Mouse (Mus musculus) macrophage (primary cell): ENCODE results near the gene Helq. TPM values are rescaled to one million over a fixed set of nuclear protein-coding genes. Genes with fewer than 3 reads are reported as not detected.
A peak's percentile ranks its signal among the peaks of the same experiment; 100 is the strongest.

Experiments
- H3K27ac ChIP-seq: fragments of 350-480 bp; formaldehyde crosslinking; 2 replicates; pipeline ENCODE4 v1.9.0; 2021
- H3K36me3 ChIP-seq: fragments of 350-480 bp; formaldehyde crosslinking; 2 replicates; pipeline ENCODE4 v1.9.0; 2021; ENCODE audit errors: inconsistent target
- H3K4me3 ChIP-seq: fragments of 350-480 bp; formaldehyde crosslinking; 2 replicates; pipeline ENCODE4 v1.9.0; 2021; ENCODE audit errors: inconsistent target
- H3K79me2 ChIP-seq: fragments of 350-480 bp; formaldehyde crosslinking; 2 replicates; pipeline ENCODE4 v1.9.0; 2021; ENCODE audit errors: inconsistent target
- WGBS: methylation state at CpG from one replicate; pipeline ENCODE4 v1.1.7; 2026; ENCODE audit warnings: inconsistent platforms; ENCODE audit not compliant: missing documents; 5-methylcytosine and 5-hydroxymethylcytosine counted together
- polyA plus RNA-seq: library from polyadenylated mRNA; stranded (reverse); fragments of 250-400 nt; gene quantifications from 3 replicates; pipeline ENCODE4 v1.2.4, GENCODE M21; 2018; ENCODE audit warnings: inconsistent platforms

The Helq gene
- polyA plus RNA-seq, 1 experiment from 2014 or later = 4.2 TPM

DNA sequence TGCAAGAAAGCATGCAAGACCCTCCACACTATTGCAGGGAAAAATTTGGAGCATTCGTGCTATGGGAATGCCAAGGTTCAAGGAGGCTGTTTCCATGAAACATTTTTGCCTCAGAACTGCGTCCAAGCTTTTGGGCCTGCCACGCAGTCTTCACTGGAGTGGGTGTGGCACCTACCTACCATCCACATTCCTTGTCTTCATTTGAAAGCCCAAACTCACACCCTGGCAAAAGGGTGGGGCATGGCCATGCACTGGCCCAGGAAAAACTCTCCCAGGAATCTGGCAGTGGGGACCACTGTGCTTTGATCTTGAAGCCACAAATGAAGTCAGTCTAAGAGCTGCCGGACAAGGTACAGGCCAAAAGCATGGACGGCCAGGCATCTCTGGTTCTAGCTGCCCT lies 40.3 kb downstream of the Helq start:
- no peak overlapping the region for H3K4me3 ChIP-seq
- H3K36me3 ChIP-seq = no peaks in the 10 kb centered on the region
- H3K27ac ChIP-seq = no peak overlapping the region
- H3K79me2 ChIP-seq = no peaks in the 10 kb centered on the region
- WGBS = 96% methylated on average over 5 of the region's 5 CpGs

DNA sequence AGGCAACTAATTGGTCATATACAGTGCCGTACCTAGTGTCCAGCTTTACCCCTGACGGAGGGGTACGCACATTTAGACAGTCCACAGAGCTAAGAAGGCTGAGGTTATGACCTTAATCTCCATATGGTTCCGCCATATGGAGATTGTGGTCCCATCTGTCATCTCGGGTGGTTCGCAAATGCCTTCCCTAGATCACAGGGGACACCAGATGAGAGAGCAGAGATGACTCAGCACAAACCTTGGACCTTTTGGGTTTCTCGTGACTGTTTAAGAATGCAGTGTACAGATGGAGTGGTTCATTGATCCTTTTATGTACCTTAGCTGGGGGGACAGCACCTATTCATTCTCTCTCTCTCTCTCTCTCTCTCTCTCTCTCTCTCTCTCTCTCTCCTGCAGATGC lies 45.0 kb downstream of the Helq start:
- H3K36me3 ChIP-seq = no peaks in the 10 kb centered on the region
- no peaks in the 10 kb centered on the region for H3K79me2 ChIP-seq
- WGBS = 55% methylated on average over 7 of the region's 7 CpGs
- no peak overlapping the region for H3K27ac ChIP-seq
- no peak overlapping the region for H3K4me3 ChIP-seq

DNA sequence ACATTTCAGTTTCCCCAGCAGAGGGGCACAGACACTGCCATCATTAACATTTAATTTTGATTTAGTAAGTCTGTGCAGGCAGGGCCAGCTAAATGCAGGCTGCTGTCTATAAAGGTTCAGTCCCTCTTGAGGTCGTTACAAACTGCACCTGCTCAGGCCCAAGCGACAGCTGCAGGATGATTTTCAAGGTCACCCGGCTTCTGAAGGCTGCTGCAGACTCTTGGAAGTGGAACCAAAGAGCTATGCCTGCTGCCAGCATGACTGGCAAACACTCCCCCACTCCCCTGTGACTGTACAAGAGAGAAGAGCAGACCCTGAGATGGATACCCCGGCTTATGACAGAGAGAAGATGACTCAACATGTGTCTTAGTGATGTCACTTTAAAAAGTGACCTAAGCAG lies 46.7 kb downstream of the Helq start:
- H3K4me3 ChIP-seq = no peak overlapping the region
- 69% methylated on average over 4 of the region's 4 CpGs for WGBS
- H3K27ac ChIP-seq = no peak overlapping the region
- no peaks in the 10 kb centered on the region for H3K36me3 ChIP-seq
- no peaks in the 10 kb centered on the region for H3K79me2 ChIP-seq

DNA sequence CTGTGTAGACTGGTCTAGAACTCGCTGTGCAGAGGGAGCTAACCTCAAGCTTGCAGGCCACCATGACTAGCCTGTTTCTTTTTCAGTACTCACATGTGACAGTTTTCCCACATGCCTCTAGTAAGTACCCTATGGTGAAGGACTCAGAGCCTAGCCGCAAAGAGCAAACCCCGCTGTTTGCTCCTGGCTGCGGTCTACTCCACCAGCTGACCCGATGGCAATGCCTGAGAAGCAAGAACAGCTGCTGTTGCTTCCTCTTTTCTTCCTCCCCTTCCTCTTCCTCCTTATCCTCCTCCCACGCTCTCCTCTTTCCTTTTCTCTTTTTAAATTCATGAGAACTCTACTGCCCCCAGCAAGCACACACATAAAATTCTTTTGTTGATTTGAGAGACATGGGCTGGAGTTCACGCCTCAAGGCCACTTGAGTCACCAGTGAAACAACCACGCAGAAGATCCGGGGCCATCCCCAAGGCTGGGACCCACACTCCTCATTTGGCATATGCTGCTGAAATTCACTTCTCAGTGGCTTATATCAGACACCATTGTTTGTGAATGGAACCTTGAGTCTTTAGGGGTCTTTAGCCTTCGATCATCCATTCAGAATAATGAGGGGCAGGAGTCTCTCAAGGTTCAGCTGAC lies 47.7 kb downstream of the Helq start:
- WGBS = 14% methylated on average over 10 of the region's 10 CpGs
- H3K4me3 ChIP-seq = no peak overlapping the region
- no peaks in the 10 kb centered on the region for H3K36me3 ChIP-seq
- H3K79me2 ChIP-seq = no peaks in the 10 kb centered on the region
- H3K27ac ChIP-seq = peak overlapping the region; percentile 76

DNA sequence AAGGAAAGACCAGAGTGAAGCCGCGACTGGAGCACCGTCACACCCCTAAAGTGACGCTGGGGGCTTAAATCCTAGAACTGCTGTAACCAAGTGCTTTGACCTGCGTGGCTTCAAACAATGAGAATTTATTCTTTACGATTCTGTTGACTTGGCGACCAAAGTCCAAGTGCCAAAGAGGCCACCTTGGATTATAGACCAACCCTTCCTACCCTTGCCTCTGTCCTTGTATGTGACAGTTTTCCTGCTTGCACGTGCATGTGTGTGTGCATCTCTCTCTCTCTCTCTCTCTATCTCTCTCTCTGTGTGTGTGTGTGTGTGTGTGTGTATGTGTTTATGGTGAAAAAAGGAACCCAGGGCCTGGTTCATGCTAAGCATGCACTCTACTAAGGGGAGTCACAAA lies 59.6 kb downstream of the Helq start:
- Histone ChIP-seq H3K4me3 (no peak overlapping the region), H3K79me2 (no peaks in the 10 kb centered on the region), H3K36me3 (no peaks in the 10 kb centered on the region), H3K27ac (no peak overlapping the region)
- WGBS = 94% methylated on average over 7 of the region's 8 CpGs

DNA sequence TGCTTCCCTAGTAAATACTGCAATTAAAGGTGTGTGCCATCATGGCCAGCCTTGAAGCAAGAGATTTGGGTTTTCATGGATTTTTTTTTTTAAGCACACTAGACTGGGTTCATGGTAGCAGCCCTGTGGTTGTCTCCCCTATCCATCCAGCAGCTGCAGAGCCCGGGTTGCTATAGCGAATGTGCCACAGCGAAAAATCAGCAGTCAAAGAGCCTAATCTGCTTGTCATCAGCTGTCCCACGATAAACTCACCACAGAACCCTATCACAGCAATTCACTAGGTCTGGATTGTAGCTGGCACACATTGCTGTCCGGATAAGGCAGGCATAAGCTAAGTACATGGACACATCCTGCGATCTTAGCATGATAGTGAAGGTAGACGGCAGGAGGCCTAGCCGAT lies 61.5 kb downstream of the Helq start:
- WGBS = 90% methylated on average over 7 of the region's 8 CpGs
- Histone ChIP-seq H3K4me3 (no peak overlapping the region), H3K27ac (no peak overlapping the region), H3K79me2 (no peaks in the 10 kb centered on the region), H3K36me3 (no peaks in the 10 kb centered on the region)

DNA sequence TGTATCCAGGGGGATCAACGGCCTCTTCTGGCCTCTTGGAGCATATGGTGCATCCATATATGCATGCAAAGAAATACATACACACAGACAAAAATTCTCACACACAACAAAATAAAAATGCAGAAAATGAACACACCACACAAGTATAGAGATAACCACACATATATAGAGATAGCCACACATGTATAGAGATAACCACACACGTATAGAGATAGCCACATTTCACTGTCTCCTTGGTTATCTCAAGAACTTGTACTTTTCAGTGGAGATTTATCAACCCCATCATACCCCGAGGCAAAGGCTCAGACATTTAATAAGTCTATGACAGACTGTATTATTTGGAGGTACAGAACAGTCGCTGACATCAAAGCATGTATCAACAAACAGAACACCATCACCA lies 63.9 kb downstream of the Helq start:
- Histone ChIP-seq H3K79me2 (no peaks in the 10 kb centered on the region), H3K27ac (no peak overlapping the region), H3K4me3 (no peak overlapping the region), H3K36me3 (no peaks in the 10 kb centered on the region)
- WGBS = 88% methylated on average over 4 of the region's 4 CpGs

DNA sequence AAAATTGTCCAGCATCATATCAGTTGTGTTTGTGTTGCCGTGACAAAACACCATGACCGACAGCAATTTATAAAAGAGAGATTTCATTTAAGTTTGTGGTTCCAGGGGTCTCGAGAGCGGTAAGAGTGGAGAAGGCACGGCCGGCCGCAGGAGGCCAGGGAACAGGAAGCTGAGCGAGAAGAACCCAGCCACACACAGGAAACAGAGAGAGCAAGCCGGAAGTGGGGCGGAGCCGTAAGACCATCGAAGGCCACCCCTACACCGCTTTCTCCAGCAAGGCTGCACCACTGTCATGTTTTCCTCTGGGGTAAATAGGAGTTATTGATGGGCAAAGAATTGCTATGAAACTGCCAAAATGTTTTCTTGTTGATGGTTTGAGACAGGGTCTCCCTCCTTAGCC lies 69.6 kb downstream of the Helq start:
- Histone ChIP-seq H3K27ac (0 out of 2 replicates have a peak overlapping the region, but pooled peaks have one; percentile 21), H3K4me3 (peak overlapping the region; percentile 5; the same call in 1 of the 2 replicates), H3K79me2 (no peaks in the 10 kb centered on the region), H3K36me3 (no peaks in the 10 kb centered on the region)
- WGBS = 5% methylated on average over 12 of the region's 13 CpGs

DNA sequence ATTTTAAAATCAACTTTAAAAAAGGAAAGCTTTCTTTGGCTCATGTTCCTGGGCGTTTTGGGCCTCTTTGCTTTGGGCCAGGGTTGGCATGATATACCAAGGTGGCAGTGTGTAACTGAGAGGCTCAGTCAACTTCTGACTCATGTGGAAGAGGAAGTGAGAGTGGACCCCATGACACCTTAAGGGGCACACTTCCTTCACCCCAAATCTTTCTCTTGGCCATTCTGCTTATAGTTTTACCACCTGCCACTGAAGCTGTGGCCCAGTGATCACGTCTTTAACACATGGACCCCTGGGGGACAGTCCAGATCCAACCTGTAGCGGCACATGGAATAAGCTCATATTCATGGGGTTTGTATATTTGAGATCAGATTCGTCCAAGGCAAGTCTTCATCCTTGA lies 72.4 kb downstream of the Helq start:
- Histone ChIP-seq H3K27ac (no peak overlapping the region), H3K36me3 (no peaks in the 10 kb centered on the region), H3K79me2 (no peaks in the 10 kb centered on the region), H3K4me3 (no peak overlapping the region)
- WGBS = 51% methylated on average over 4 of the region's 4 CpGs

DNA sequence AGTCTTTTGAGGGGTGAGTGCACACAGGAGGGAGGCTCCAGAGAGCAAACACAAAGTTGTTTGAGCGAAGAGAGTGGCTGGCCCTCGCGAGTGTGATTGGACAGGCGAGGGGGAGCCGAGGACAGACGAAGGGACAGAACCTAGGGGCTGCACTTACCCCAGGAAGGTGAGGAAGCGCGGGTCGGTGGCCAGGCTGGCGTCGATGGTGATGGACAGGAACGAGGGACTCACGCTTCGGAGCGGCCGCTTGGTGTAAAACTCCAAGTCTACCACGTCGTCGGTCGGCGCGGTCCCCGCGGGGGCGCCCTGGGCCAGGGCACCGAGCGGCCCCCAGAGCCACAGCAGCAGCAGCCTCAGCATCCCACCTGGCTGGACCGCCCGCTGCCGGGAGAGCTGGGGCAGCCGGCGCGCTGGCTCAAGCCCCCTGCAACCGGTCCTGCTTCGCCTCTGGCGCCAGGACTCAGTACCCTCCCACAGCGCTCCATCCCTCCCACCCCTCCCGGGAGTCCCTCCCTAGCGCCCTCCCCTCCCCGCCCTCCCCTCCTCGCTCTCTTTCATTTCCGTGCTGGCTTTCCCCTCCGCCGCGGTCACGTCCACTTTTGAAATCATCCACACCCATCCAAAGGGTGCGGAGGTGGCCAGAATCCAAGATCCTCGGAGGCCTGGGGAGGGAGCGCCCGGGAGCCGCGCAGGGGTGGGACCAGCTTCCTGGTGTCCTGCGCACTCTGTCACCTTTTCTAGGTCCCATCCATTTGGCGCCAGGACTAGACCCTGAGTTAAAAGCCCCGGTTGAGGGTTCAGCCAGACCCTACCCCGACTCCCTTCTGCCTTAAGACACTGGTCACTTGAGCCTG lies 78.9 kb downstream of the Helq start, which contains the start of gene Hpse:
TSS of gene Hpse (minus strand) at position 482 of the 854 bp plus-strand sequence.
- WGBS = 4% methylated on average over 42 of the region's 56 CpGs
- peak within 1 kb of the TSS; percentile 67 for H3K27ac ChIP-seq

DNA sequence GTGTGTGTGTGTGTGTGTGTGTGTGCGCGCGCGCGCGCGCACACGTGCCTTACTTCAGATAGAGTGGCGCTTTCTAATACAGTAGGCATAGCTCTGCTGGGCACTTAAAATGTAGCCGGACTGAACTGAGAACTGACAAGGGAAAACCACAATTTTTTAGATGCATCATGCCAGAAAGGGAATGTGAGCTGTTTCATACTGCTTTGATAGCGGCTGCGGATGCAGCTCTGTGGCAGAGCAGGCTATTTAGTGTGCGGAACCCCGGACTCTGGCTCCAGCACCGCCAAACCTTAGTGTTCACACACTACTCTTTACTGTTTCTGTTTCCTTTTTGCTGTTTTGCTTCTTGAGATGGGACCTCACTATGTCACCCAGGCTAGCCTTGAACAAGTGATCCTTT lies 81.6 kb downstream of the Helq start:
- 64% methylated on average over 13 of the region's 15 CpGs for WGBS
- peaks cover 17% of the 10 kb centered on the region for H3K36me3 ChIP-seq

More for the DNA sequence above, 78.9 kb downstream of the Helq start, which contains the start of gene Hpse:
- Histone ChIP-seq H3K36me3 (peaks cover 14% of the 10 kb centered on the region), H3K4me3 (peak within 1 kb of the TSS; percentile 83), H3K79me2 (peaks cover 48% of the 10 kb centered on the region)

More for the DNA sequence above, 81.6 kb downstream of the Helq start:
- H3K27ac ChIP-seq = peak overlapping the region; percentile 40
- peak overlapping the region; percentile 83; the same call in 1 of the 2 replicates for H3K4me3 ChIP-seq
- H3K79me2 ChIP-seq = peaks cover 75% of the 10 kb centered on the region

Other genes with a start within 250 kb of the Helq start
- 5.2 to 21.7 TPM (median 7.8 TPM) in 3 replicates for gene Plac8, start 226.4 kb downstream of the Helq start, polyA plus RNA-seq
- 13.7 to 36.1 TPM (median 24.5 TPM) in 3 replicates for gene Coq2, start 123.5 kb downstream of the Helq start, polyA plus RNA-seq
- 120 to 460 TPM (median 276 TPM) in 3 replicates for gene Hpse, start 78.9 kb downstream of the Helq start, polyA plus RNA-seq
- gene Mrps18c, start within 50 bp of the Helq start, polyA plus RNA-seq = 85.7 to 113 TPM (median 87.1 TPM) in 3 replicates
- 5.3 to 9.5 TPM (median 5.4 TPM) in 3 replicates for gene Abraxas1, start 22.4 kb upstream of the Helq start, polyA plus RNA-seq
- gene Gpat3, start 47.1 kb upstream of the Helq start, polyA plus RNA-seq = 0.41 to 0.87 TPM (median 0.79 TPM) in 3 replicates